Mouse (Mus musculus) G1E (cell line): Measurements from ENCODE around the gene Lamp2. TPM values are rescaled to one million over a fixed set of nuclear protein-coding genes. Genes with fewer than 3 reads are reported as not detected.
"Not testable (repeated sequence)": the region's sequence is repeated elsewhere in the genome, so short reads cannot be mapped to it uniquely, and the experiment has no call there.

Experiments used
- ATAC-seq: 2 replicates; pipeline ENCODE4 v1.8.0; 2016; ENCODE audit warnings: mild to moderate bottlenecking; ENCODE audit not compliant: insufficient number of reproducible peaks, poor library complexity, low FRiP score, severe bottlenecking; ENCODE audit errors: extremely low read depth
- DNase-seq: peaks from one replicate; pipeline ENCODE4 v3.0.0; 2012; ENCODE audit warnings: low spot score
- H3K27me3 ChIP-seq: 2 replicates; pipeline ENCODE4 v1.6.1; 2012; ENCODE audit warnings: mild to moderate bottlenecking, low read length, inconsistent platforms; ENCODE audit not compliant: insufficient read depth
- H3K36me3 ChIP-seq: replicated peaks from 2 replicates; pipeline ENCODE3; 2012; ENCODE audit warnings: mild to moderate bottlenecking, inconsistent platforms
- H3K4me1 ChIP-seq: 2 replicates; pipeline ENCODE4 v1.6.1; 2012; ENCODE audit warnings: low read depth, low read length, inconsistent platforms, mixed read lengths; ENCODE audit not compliant: insufficient read depth
- H3K4me3 ChIP-seq: 2 replicates; pipeline ENCODE4 v1.5.1; 2012; ENCODE audit warnings: low read depth, mild to moderate bottlenecking, inconsistent platforms, low read length, moderate library complexity, mixed read lengths
- H3K9me3 ChIP-seq: replicated peaks from 2 replicates; pipeline ENCODE4 v1.6.1; 2012; ENCODE audit warnings: inconsistent platforms
- CTCF ChIP-seq: IDR thresholded peaks from 2 replicates; pipeline ENCODE4 v1.5.1; 2012; ENCODE audit warnings: low read depth, low read length, inconsistent platforms, mixed read lengths
- GATA1 ChIP-seq: IDR thresholded peaks from 2 replicates; pipeline ENCODE4 v1.6.1; 2012; ENCODE audit warnings: borderline replicate concordance, low read length, inconsistent platforms, mixed read lengths
- GATA2 ChIP-seq: IDR thresholded peaks from 2 replicates; pipeline ENCODE4 v1.6.1; 2012; ENCODE audit warnings: low read depth, low read length, inconsistent platforms, borderline replicate concordance
- POLR2AphosphoS5 ChIP-seq: IDR thresholded peaks from 2 replicates; pipeline ENCODE4 v1.6.1; 2012; ENCODE audit warnings: low read depth, low read length, inconsistent platforms; ENCODE audit not compliant: insufficient replicate concordance
- TAL1 ChIP-seq: conservative IDR thresholded peaks from 2 replicates; pipeline ENCODE4 v1.6.1; 2012; ENCODE audit warnings: low read depth, low read length, inconsistent platforms, mixed read lengths
- polyA plus RNA-seq: library from polyadenylated mRNA; stranded (reverse); fragments of >175 nt; gene quantifications from 2 replicates; pipeline ENCODE4 v1.2.3, GENCODE M21; 2012
- total RNA-seq, 2 experiments: library from RNA; stranded (forward) in 1 of 2; stranded (reverse) in 1 of 2; fragments of 200-1000 nt in 1 of 2; fragments of >200 nt in 1 of 2; fragmentation: Nextera tagmentation in 1 of 2; gene quantifications; 2 replicates each; pipeline ENCODE4 v1.2.3; 2014 to 2017

Lamp2 gene
- total and polyA plus RNA-seq, 3 experiments, result 9.3 to 355 (median 270) TPM

- Histone ChIP-seq H3K9me3 (no peaks in the 10 kb centered on the region), H3K27me3 (no peaks in the 10 kb centered on the region), H3K4me3 (no peak overlapping the region), H3K4me1 (no peaks in the 10 kb centered on the region), H3K36me3 (peaks cover 3% of the 10 kb centered on the region)
- ATAC-seq, result no peak
- no peak for TF ChIP-seq GATA1
- no peak for TF ChIP-seq GATA2
- no peak for TF ChIP-seq TAL1
- no peak for TF ChIP-seq POLR2AphosphoS5
- TF ChIP-seq CTCF, result no peak
- DNase-seq, result no peak
Measured at GRCm38 (mm10) chrX:38403879-38404278, 52.4 kb downstream of the Lamp2 start.

GRCm38 (mm10) chrX:38402981-38403380 is 53.3 kb downstream of the Lamp2 start:
- TF ChIP-seq TAL1, result no peak
- TF ChIP-seq GATA1, result no peak
- no peak for TF ChIP-seq CTCF
- no peak for TF ChIP-seq POLR2AphosphoS5
- TF ChIP-seq GATA2, result no peak
- DNase-seq (no peak), ATAC-seq (no peak)
- H3K36me3 ChIP-seq, result peaks cover 5% of the 10 kb centered on the region
- H3K27me3 ChIP-seq, result no peaks in the 10 kb centered on the region
- no peaks in the 10 kb centered on the region for H3K4me1 ChIP-seq
- no peaks in the 10 kb centered on the region for H3K9me3 ChIP-seq
- H3K4me3 ChIP-seq, result no peak overlapping the region

- Histone ChIP-seq H3K9me3 (no peaks in the 10 kb centered on the region), H3K4me3 (no peak overlapping the region), H3K36me3 (peaks cover 2% of the 10 kb centered on the region), H3K4me1 (no peaks in the 10 kb centered on the region), H3K27me3 (no peaks in the 10 kb centered on the region)
- TF ChIP-seq GATA2 (no peak), POLR2AphosphoS5 (no peak), TAL1 (no peak), GATA1 (no peak), CTCF (no peak)
- DNase-seq (no peak), ATAC-seq (no peak)
Measured at GRCm38 (mm10) chrX:38402004-38402403, 54.2 kb downstream of the Lamp2 start.

- Histone ChIP-seq H3K4me3 (no peak overlapping the region), H3K27me3 (no peaks in the 10 kb centered on the region), H3K9me3 (no peaks in the 10 kb centered on the region), H3K36me3 (peaks cover 2% of the 10 kb centered on the region), H3K4me1 (no peaks in the 10 kb centered on the region)
- no peak for TF ChIP-seq TAL1
- TF ChIP-seq POLR2AphosphoS5, result no peak
- TF ChIP-seq GATA2, result no peak
- no peak for TF ChIP-seq GATA1
- TF ChIP-seq CTCF, result no peak
- DNase-seq, result no peak
- no peak for ATAC-seq
Measured at GRCm38 (mm10) chrX:38400616-38401015, 55.6 kb downstream of the Lamp2 start.

- ATAC-seq (no peak), DNase-seq (no peak)
- Histone ChIP-seq H3K4me3 (no peak overlapping the region), H3K9me3 (no peaks in the 10 kb centered on the region), H3K27me3 (no peaks in the 10 kb centered on the region), H3K4me1 (no peaks in the 10 kb centered on the region), H3K36me3 (peaks cover 2% of the 10 kb centered on the region)
- TF ChIP-seq GATA2, result no peak
Measured at GRCm38 (mm10) chrX:38399671-38400070, 56.6 kb downstream of the Lamp2 start.

- H3K27me3 ChIP-seq, H3K9me3 ChIP-seq, ATAC-seq, DNase-seq, H3K36me3 ChIP-seq, H3K4me1 ChIP-seq, H3K4me3 ChIP-seq: not testable (repeated sequence)
Measured at GRCm38 (mm10) chrX:38373169-38373568, 83.1 kb downstream of the Lamp2 start.

- not testable (repeated sequence) for H3K9me3 ChIP-seq, H3K4me1 ChIP-seq, H3K36me3 ChIP-seq, DNase-seq, H3K27me3 ChIP-seq, ATAC-seq, H3K4me3 ChIP-seq
Measured at GRCm38 (mm10) chrX:38364621-38365020, 91.6 kb downstream of the Lamp2 start.
